Mouse (Mus musculus): ENCODE results near the gene Fnbp1. TPM values are rescaled to one million over a fixed set of nuclear protein-coding genes. Genes with fewer than 3 reads are reported as not detected.
A peak's percentile ranks its signal among the peaks of the same experiment; 100 is the strongest.

Fnbp1 gene
- polyA plus RNA-seq, 1 experiment from 2014 or later: 33.2 TPM

- peak; percentile 46; the same call in 1 of the 2 replicates for ATAC-seq
- Histone ChIP-seq H3K4me3 (ENCODE audit: low read depth, low read length) (peak overlapping the region; percentile 75), H3K9me3 (replicated peaks; ENCODE audit: control insufficient read depth, low read length, poor library complexity, severe bottlenecking) (no peaks in the 10 kb centered on the region), H3K27ac (ENCODE audit: low read length) (peak overlapping the region; percentile 84), H3K27me3 (ENCODE audit: control insufficient read depth, insufficient read depth, low read depth, low read length) (no peaks in the 10 kb centered on the region), H3K36me3 (ENCODE audit: control insufficient read depth, insufficient read depth, low read length) (peaks cover 6% of the 10 kb centered on the region; the same call in 1 of the 2 replicates), H3K4me1 (ENCODE audit: control insufficient read depth, insufficient read depth, low read length) (peaks cover 10% of the 10 kb centered on the region), H3K9ac (ENCODE audit: low read depth, low read length) (0 out of 2 replicates have a peak overlapping the region, but pooled peaks have one; percentile 96), H3K4me2 (ENCODE audit: low read length) (peak overlapping the region; percentile 87)
- 29% methylated on average over 3 of the region's 3 CpGs for WGBS
Measured at GRCm38 (mm10) chr2:31142505-31142904, 697 bp upstream of the Fnbp1 start.

- H3K9ac ChIP-seq (ENCODE audit: low read depth, low read length): peak overlapping the region; percentile 96
- ATAC-seq: peak; percentile 74
- peak overlapping the region; percentile 75 for H3K4me3 ChIP-seq (ENCODE audit: low read depth, low read length)
- H3K36me3 ChIP-seq (ENCODE audit: control insufficient read depth, insufficient read depth, low read length): 0 out of 2 replicates have a peak, but pooled peaks cover 3% of the 10 kb centered on the region
- H3K4me1 ChIP-seq (ENCODE audit: control insufficient read depth, insufficient read depth, low read length): peaks cover 10% of the 10 kb centered on the region
- H3K27me3 ChIP-seq (ENCODE audit: control insufficient read depth, insufficient read depth, low read depth, low read length): no peaks in the 10 kb centered on the region
- peak overlapping the region; percentile 87 for H3K4me2 ChIP-seq (ENCODE audit: low read length)
- peak overlapping the region; percentile 84 for H3K27ac ChIP-seq (ENCODE audit: low read length)
- WGBS: under 1% methylated on average over 76 of the region's 78 CpGs
- no peaks in the 10 kb centered on the region for H3K9me3 ChIP-seq (replicated peaks; ENCODE audit: control insufficient read depth, low read length, poor library complexity, severe bottlenecking)
Measured at GRCm38 (mm10) chr2:31141074-31141866, 538 bp downstream of the Fnbp1 start.

- H3K4me1 ChIP-seq (ENCODE audit: control insufficient read depth, insufficient read depth, low read length): peaks cover 10% of the 10 kb centered on the region
- H3K9ac ChIP-seq (ENCODE audit: low read depth, low read length): peak overlapping the region; percentile 96
- H3K9me3 ChIP-seq (replicated peaks; ENCODE audit: control insufficient read depth, low read length, poor library complexity, severe bottlenecking): no peaks in the 10 kb centered on the region
- peak overlapping the region; percentile 75 for H3K4me3 ChIP-seq (ENCODE audit: low read depth, low read length)
- H3K27ac ChIP-seq (ENCODE audit: low read length): peak overlapping the region; percentile 84; the same call in 1 of the 2 replicates
- 7% methylated on average over 10 of the region's 10 CpGs for WGBS
- H3K27me3 ChIP-seq (ENCODE audit: control insufficient read depth, insufficient read depth, low read depth, low read length): no peaks in the 10 kb centered on the region
- H3K36me3 ChIP-seq (ENCODE audit: control insufficient read depth, insufficient read depth, low read length): 0 out of 2 replicates have a peak, but pooled peaks cover 3% of the 10 kb centered on the region
- ATAC-seq: no peak; the same call in 1 of the 2 replicates
- peak overlapping the region; percentile 87 for H3K4me2 ChIP-seq (ENCODE audit: low read length)
Measured at GRCm38 (mm10) chr2:31140772-31141073, 1.1 kb downstream of the Fnbp1 start.

- Histone ChIP-seq H3K9ac (ENCODE audit: low read depth, low read length) (peak overlapping the region; percentile 96; the same call in 1 of the 2 replicates), H3K27me3 (ENCODE audit: control insufficient read depth, insufficient read depth, low read depth, low read length) (no peaks in the 10 kb centered on the region), H3K4me1 (ENCODE audit: control insufficient read depth, insufficient read depth, low read length) (peaks cover 10% of the 10 kb centered on the region), H3K36me3 (ENCODE audit: control insufficient read depth, insufficient read depth, low read length) (no peaks in the 10 kb centered on the region), H3K4me2 (ENCODE audit: low read length) (peak overlapping the region; percentile 87), H3K27ac (ENCODE audit: low read length) (no peak overlapping the region), H3K9me3 (replicated peaks; ENCODE audit: control insufficient read depth, low read length, poor library complexity, severe bottlenecking) (no peaks in the 10 kb centered on the region), H3K4me3 (ENCODE audit: low read depth, low read length) (peak overlapping the region; percentile 75)
- WGBS: 81% methylated on average over 12 of the region's 12 CpGs
- ATAC-seq: no peak
Measured at GRCm38 (mm10) chr2:31139991-31140771, 1.6 kb downstream of the Fnbp1 start.

GRCm38 (mm10) chr2:31139174-31139632, 2.6 kb downstream of the Fnbp1 start:
- H3K4me3 ChIP-seq (ENCODE audit: low read depth, low read length): no peak overlapping the region
- 85% methylated on average over 10 of the region's 10 CpGs for WGBS
- no peak overlapping the region for H3K27ac ChIP-seq (ENCODE audit: low read length)
- no peaks in the 10 kb centered on the region for H3K27me3 ChIP-seq (ENCODE audit: control insufficient read depth, insufficient read depth, low read depth, low read length)
- H3K4me1 ChIP-seq (ENCODE audit: control insufficient read depth, insufficient read depth, low read length): peaks cover 10% of the 10 kb centered on the region
- ATAC-seq: no peak
- H3K9me3 ChIP-seq (replicated peaks; ENCODE audit: control insufficient read depth, low read length, poor library complexity, severe bottlenecking): no peaks in the 10 kb centered on the region
- H3K4me2 ChIP-seq (ENCODE audit: low read length): no peak overlapping the region
- no peak overlapping the region for H3K9ac ChIP-seq (ENCODE audit: low read depth, low read length)
- no peaks in the 10 kb centered on the region for H3K36me3 ChIP-seq (ENCODE audit: control insufficient read depth, insufficient read depth, low read length)

- ATAC-seq: no peak
- Histone ChIP-seq H3K27me3 (ENCODE audit: control insufficient read depth, insufficient read depth, low read depth, low read length) (no peaks in the 10 kb centered on the region), H3K4me1 (ENCODE audit: control insufficient read depth, insufficient read depth, low read length) (peaks cover 12% of the 10 kb centered on the region), H3K36me3 (ENCODE audit: control insufficient read depth, insufficient read depth, low read length) (no peaks in the 10 kb centered on the region), H3K4me2 (ENCODE audit: low read length) (no peak overlapping the region), H3K27ac (ENCODE audit: low read length) (no peak overlapping the region), H3K9me3 (replicated peaks; ENCODE audit: control insufficient read depth, low read length, poor library complexity, severe bottlenecking) (no peaks in the 10 kb centered on the region), H3K4me3 (ENCODE audit: low read depth, low read length) (no peak overlapping the region), H3K9ac (ENCODE audit: low read depth, low read length) (no peak overlapping the region)
- WGBS: 82% methylated on average over 14 of the region's 14 CpGs
Measured at GRCm38 (mm10) chr2:31137018-31137590, 4.7 kb downstream of the Fnbp1 start.

- WGBS: 79% methylated on average over 9 of the region's 13 CpGs
- Histone ChIP-seq H3K36me3 (ENCODE audit: control insufficient read depth, insufficient read depth, low read length) (no peaks in the 10 kb centered on the region), H3K27ac (ENCODE audit: low read length) (no peak overlapping the region), H3K9ac (ENCODE audit: low read depth, low read length) (no peak overlapping the region), H3K4me2 (ENCODE audit: low read length) (no peak overlapping the region), H3K4me1 (ENCODE audit: control insufficient read depth, insufficient read depth, low read length) (peaks cover 13% of the 10 kb centered on the region), H3K9me3 (replicated peaks; ENCODE audit: control insufficient read depth, low read length, poor library complexity, severe bottlenecking) (no peaks in the 10 kb centered on the region), H3K4me3 (ENCODE audit: low read depth, low read length) (no peak overlapping the region), H3K27me3 (ENCODE audit: control insufficient read depth, insufficient read depth, low read depth, low read length) (no peaks in the 10 kb centered on the region)
- ATAC-seq: no peak
Measured at GRCm38 (mm10) chr2:31136338-31136737, 5.5 kb downstream of the Fnbp1 start.

- no peak for ATAC-seq
Measured at GRCm38 (mm10) chr2:31135512-31135931, 6.3 kb downstream of the Fnbp1 start.

More at GRCm38 (mm10) chr2:31135512-31135931, 6.3 kb downstream of the Fnbp1 start:
- no peaks in the 10 kb centered on the region for H3K36me3 ChIP-seq (ENCODE audit: control insufficient read depth, insufficient read depth, low read length)
- H3K27me3 ChIP-seq (ENCODE audit: control insufficient read depth, insufficient read depth, low read depth, low read length): no peaks in the 10 kb centered on the region
- H3K27ac ChIP-seq (ENCODE audit: low read length): no peak overlapping the region
- no peaks in the 10 kb centered on the region for H3K9me3 ChIP-seq (replicated peaks; ENCODE audit: control insufficient read depth, low read length, poor library complexity, severe bottlenecking)
- no peak overlapping the region for H3K4me2 ChIP-seq (ENCODE audit: low read length)
- WGBS: 73% methylated on average over 13 of the region's 13 CpGs
- no peak overlapping the region for H3K4me3 ChIP-seq (ENCODE audit: low read depth, low read length)
- no peak overlapping the region for H3K9ac ChIP-seq (ENCODE audit: low read depth, low read length)
- peaks cover 12% of the 10 kb centered on the region for H3K4me1 ChIP-seq (ENCODE audit: control insufficient read depth, insufficient read depth, low read length)
